Mouse (Mus musculus) testis, adult 2 months (tissue): ENCODE measurements around the gene Gtf2e1. TPM values are rescaled to one million over a fixed set of nuclear protein-coding genes. Genes with fewer than 3 reads are reported as not detected.

Experiments
- H3K27ac ChIP-seq: fragments of 200-500 bp; 2 replicates; pipeline ENCODE4 v1.5.1; 2012; ENCODE audit warnings: low read depth, low read length; ENCODE audit not compliant: control insufficient read depth, insufficient read depth
- H3K27me3 ChIP-seq: fragments of 200-500 bp; 2 replicates; pipeline ENCODE4 v1.6.1; 2012; ENCODE audit warnings: mild to moderate bottlenecking, low read length, moderate library complexity; ENCODE audit not compliant: control insufficient read depth, insufficient read depth
- H3K36me3 ChIP-seq: fragments of 200-500 bp; 2 replicates; pipeline ENCODE4 v1.6.1; 2012; ENCODE audit warnings: mild to moderate bottlenecking, low read length; ENCODE audit not compliant: control insufficient read depth, insufficient read depth
- H3K4me1 ChIP-seq: fragments of 200-500 bp; 2 replicates; pipeline ENCODE4 v1.6.1; 2012; ENCODE audit warnings: low read length; ENCODE audit not compliant: control insufficient read depth, insufficient read depth
- H3K4me3 ChIP-seq: fragments of 200-500 bp; 2 replicates; pipeline ENCODE4 v1.5.1; 2012; ENCODE audit warnings: low read depth, mild to moderate bottlenecking, low read length, moderate library complexity, mixed read lengths; ENCODE audit not compliant: control insufficient read depth
- CTCF ChIP-seq: fragments of 200-500 bp; IDR thresholded peaks from 2 replicates; pipeline ENCODE4 v1.5.1; 2012; ENCODE audit warnings: low read depth, mild to moderate bottlenecking, inconsistent platforms, low read length, moderate library complexity; ENCODE audit not compliant: control insufficient read depth, insufficient read depth, insufficient replicate concordance
- POLR2A ChIP-seq: fragments of 200-500 bp; IDR thresholded peaks from 2 replicates; pipeline ENCODE4 v1.6.1; 2012; ENCODE audit warnings: low read depth, mild to moderate bottlenecking, inconsistent platforms, low read length, moderate library complexity; ENCODE audit not compliant: control insufficient read depth
- polyA plus RNA-seq: library from polyadenylated mRNA; depleted of rRNA; stranded (reverse); fragments of >200 nt; gene quantifications from 2 replicates; pipeline ENCODE4 v1.2.3, GENCODE M21; 2012

The Gtf2e1 gene
- polyA plus RNA-seq, 1 experiment, result 10.7 TPM

DNA sequence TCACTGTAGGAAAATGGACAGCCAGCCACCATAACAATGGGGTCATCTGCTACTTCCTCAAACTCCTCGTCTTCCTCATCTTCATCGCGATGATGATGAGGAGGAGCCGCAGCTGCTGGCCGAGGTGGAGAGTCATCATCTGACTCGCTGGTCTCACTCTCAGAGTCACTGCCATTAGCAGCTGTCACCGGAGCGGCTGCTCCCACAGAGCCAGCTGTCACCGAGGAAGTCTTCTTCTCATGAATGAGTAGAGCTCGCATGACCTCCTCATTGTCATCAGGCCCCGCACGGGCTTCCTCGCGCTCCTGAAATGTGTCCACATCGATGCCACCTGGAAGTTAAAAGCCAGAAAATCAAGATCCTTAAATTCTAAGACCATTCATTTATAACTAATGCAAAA lies 28.1 kb downstream of the Gtf2e1 start:
- Histone ChIP-seq H3K4me3 (no peak overlapping the region), H3K4me1 (no peaks in the 10 kb centered on the region), H3K36me3 (peaks cover 2% of the 10 kb centered on the region), H3K27ac (no peak overlapping the region), H3K27me3 (no peaks in the 10 kb centered on the region)
- TF ChIP-seq POLR2A, result no peak
- TF ChIP-seq CTCF, result no peak

DNA sequence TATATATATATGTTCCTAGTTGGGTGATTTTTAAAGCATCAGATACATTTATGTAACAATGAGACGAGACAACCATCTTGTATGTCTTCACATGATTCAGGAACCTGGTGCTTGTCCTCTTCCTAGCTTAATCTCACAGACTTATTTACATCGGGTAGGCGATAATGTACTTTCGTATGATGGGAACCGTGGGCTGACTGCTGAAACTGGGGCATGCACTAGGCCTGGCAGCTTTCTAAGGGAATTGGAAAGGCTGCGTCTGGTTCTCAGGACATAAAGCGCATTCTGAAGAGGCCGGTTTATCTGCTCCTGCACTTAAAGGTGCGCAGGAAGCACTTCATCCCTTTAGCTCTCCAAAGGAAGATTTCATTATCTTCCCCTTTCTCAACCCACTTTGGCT lies 32.8 kb downstream of the Gtf2e1 start:
- H3K36me3 ChIP-seq, result peaks cover 2% of the 10 kb centered on the region
- H3K27me3 ChIP-seq, result no peaks in the 10 kb centered on the region
- H3K27ac ChIP-seq, result no peak overlapping the region
- no peak overlapping the region for H3K4me3 ChIP-seq
- no peaks in the 10 kb centered on the region for H3K4me1 ChIP-seq
- TF ChIP-seq CTCF, result no peak
- TF ChIP-seq POLR2A, result no peak

DNA sequence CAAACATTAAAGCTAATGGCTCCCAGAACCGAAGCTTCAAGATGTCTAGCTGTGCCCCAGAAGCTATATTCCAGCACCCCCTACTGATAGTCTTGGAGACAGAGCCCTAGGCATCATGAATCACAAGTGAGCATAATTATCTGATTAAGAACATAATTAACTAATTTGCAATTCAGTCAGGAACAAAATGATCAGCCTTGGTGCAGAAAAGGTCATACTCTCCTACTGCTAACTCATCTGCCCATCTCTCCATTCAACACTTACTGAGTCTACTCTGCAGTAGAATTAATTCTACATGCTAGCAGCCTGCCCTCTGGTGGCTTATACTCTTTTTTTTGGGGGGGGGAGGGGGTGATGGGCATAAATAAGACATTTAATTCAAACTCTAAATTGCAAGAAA lies 35.1 kb downstream of the Gtf2e1 start:
- TF ChIP-seq POLR2A (no peak), CTCF (no peak)
- Histone ChIP-seq H3K27me3 (no peaks in the 10 kb centered on the region), H3K4me3 (no peak overlapping the region), H3K36me3 (no peaks in the 10 kb centered on the region), H3K27ac (no peak overlapping the region), H3K4me1 (no peaks in the 10 kb centered on the region)

DNA sequence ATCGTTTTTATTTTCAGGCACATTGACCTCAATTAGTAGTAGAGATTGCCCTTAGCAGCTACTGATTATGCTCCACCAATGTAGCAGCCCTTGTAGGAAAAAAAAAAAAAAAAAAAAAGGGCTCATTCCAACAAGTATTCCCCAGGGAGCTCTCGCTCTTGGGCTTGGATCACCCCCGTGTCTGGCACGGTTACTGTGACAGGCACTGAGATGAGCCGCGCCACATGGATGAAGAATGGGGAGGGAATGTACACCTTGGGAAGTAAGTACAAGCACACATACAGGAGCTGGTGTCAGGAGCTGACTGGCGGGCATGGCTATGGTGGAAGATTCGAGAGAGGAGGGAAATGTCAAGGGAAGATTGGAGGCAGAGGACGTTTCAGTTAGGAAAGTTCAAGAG lies 41.0 kb downstream of the Gtf2e1 start:
- no peaks in the 10 kb centered on the region for H3K36me3 ChIP-seq
- H3K4me3 ChIP-seq, result no peak overlapping the region
- TF ChIP-seq CTCF (no peak), POLR2A (no peak)
- H3K27me3 ChIP-seq, result no peaks in the 10 kb centered on the region
- no peak overlapping the region for H3K27ac ChIP-seq
- no peaks in the 10 kb centered on the region for H3K4me1 ChIP-seq

DNA sequence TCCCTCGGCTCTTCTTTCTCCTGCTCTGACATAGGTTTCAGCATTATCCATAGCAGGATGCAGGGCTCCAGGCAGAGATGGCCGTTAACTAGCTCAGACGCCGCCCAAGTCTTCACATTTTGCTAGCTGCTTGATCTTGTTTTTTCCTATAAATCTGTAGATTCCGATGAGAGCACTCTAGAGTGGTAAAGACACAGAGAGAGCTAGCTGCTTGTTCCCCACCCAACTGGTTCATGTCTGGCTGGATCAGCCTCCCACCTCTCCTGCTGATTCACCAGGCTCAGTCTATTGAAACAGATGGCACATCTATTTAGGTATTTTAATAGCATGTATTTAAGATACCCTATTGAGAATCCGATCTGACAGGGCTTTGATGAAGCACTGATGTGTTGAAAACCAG lies 44.6 kb downstream of the Gtf2e1 start:
- Histone ChIP-seq H3K4me3 (no peak overlapping the region), H3K27ac (no peak overlapping the region), H3K27me3 (no peaks in the 10 kb centered on the region), H3K36me3 (no peaks in the 10 kb centered on the region), H3K4me1 (no peaks in the 10 kb centered on the region)
- TF ChIP-seq CTCF (no peak), POLR2A (no peak)

DNA sequence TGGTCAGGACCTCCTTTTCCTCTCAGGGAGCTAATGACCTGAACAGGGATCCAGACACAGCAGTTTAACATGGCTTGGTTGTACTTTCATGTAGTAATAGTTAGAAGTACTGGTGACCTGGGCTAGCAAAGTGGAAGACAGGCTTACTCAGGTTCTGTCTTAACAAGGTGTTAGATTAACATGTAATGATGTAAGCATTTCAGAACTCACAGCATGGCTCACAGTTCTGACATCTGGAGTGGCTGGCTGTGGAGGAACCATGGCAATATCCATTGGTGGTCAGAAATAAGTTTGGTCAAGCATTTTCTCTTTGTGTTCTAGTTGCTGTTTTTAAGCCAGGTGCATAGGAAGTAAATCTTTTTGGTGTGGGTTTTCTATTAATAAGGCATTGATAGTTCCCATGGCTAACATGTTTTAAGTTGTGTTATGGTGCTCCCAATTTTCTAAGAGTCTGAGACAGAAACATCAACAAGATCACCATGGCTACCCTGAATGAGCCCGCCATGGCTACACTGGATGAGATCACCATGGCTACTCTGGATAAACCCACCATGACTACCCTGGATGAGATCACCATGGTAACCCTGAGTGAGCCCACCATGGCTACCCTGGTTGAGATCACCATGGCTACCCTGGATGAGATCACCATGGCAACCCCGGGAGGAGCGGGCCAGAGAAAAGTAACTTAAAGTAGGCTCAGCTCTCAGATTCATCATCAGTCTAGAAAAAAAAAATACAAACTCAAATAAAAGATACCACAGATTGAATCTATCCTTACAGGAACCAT lies 52.6 kb downstream of the Gtf2e1 start:
- TF ChIP-seq POLR2A (no peak), CTCF (no peak)
- no peaks in the 10 kb centered on the region for H3K4me1 ChIP-seq
- H3K36me3 ChIP-seq, result no peaks in the 10 kb centered on the region
- H3K27ac ChIP-seq, result no peak overlapping the region
- no peaks in the 10 kb centered on the region for H3K27me3 ChIP-seq
- H3K4me3 ChIP-seq, result no peak overlapping the region

DNA sequence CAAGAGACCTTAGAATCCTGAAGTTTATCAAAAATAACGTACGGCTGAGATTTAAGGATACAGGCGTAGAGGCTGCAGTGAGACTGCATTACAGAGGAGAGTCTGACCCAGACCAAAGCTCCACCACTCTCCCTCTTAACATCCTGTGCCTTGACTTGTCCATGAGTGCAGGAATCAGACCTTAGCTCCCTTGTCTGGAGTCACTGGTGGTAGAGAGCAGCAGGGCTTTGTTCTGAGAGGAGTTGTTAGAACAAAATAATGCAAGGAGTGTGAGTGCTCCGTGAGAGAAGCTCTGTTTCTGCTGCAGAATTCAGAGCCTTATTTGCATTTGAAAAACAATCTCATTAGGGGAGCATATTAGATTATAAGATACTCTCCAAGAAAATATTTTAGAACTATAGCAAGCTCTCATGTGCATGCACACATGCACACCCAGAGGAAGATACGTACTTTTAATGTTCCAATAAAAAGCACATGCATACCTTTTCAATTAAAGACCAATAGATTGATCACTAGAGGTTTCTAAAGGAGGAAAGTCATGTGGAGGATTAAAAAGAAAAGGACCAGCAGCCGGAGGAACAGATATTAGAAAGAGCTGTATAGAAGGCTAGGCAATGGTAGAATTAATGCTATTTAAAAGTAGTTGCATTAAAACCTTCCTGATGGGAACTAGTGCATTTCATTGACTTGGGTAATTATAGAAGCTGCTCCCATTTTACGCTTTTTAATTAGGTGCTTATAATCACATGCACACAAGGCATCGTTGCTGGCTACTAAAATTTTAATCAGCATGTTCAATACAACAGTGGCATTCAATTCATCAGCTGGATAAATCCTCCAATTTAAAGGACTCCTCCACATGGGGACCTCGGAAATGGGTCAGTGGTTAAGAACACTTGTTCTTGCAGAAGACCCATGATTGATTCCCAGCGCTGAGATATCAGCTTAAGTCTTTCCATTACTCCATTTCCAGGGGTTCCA lies 61.0 kb downstream of the Gtf2e1 start:
- no peak for TF ChIP-seq POLR2A
- no peaks in the 10 kb centered on the region for H3K27me3 ChIP-seq
- H3K4me3 ChIP-seq, result no peak overlapping the region
- no peaks in the 10 kb centered on the region for H3K4me1 ChIP-seq
- H3K27ac ChIP-seq, result no peak overlapping the region
- no peaks in the 10 kb centered on the region for H3K36me3 ChIP-seq
